Mouse (Mus musculus) megakaryocyte, embryonic 14.5 days (primary cell): ENCODE results near the gene Atg10.

Source experiments
- FLI1 ChIP-seq: IDR thresholded peaks from 2 replicates; pipeline ENCODE4 v1.6.1; 2012; ENCODE audit warnings: low read length, inconsistent platforms, mixed read lengths
- GATA1 ChIP-seq: IDR thresholded peaks from 3 replicates; pipeline ENCODE4 v1.6.1; 2012; ENCODE audit warnings: mixed read lengths, low read length, inconsistent platforms, borderline replicate concordance

- TF ChIP-seq GATA1 (no peak), FLI1 (no peak)
Measured at GRCm38 (mm10) chr13:90968940-90969339, 254.8 kb downstream of the Atg10 start.
